Mouse (Mus musculus) C2C12 (cell line): ENCODE data around the gene Umad1. TPM values are rescaled to one million over a fixed set of nuclear protein-coding genes. Genes with fewer than 3 reads are reported as not detected.
A peak's percentile ranks its signal among the peaks of the same experiment; 100 is the strongest.

Experiments
- H3K27me3 ChIP-seq: one replicate; pipeline ENCODE4 v1.6.1; 2011; ENCODE audit not compliant: control insufficient read depth, insufficient read depth, insufficient read length
- H3K36me3 ChIP-seq: one replicate; pipeline ENCODE4 v1.6.1; 2011; ENCODE audit not compliant: control insufficient read depth, insufficient read depth
- H3K4me3 ChIP-seq: one replicate; pipeline ENCODE4 v1.5.1; 2011; ENCODE audit warnings: mild to moderate bottlenecking, control low read depth; ENCODE audit not compliant: poor library complexity, insufficient read depth, severe bottlenecking
- H3K79me2 ChIP-seq: one replicate; pipeline ENCODE4 v1.6.1; 2011; ENCODE audit not compliant: control insufficient read depth, insufficient read depth
- H3K79me3 ChIP-seq: one replicate; pipeline ENCODE4 v1.6.1; 2011; ENCODE audit warnings: low read depth, control low read depth
- H3ac ChIP-seq: one replicate; pipeline ENCODE3; 2011; ENCODE audit warnings: low read depth; ENCODE audit not compliant: control insufficient read depth, insufficient read length
- CEBPB ChIP-seq: IDR thresholded peaks from one replicate; pipeline ENCODE4 v1.6.1; 2011; ENCODE audit warnings: low read depth, mild to moderate bottlenecking, control low read depth, moderate library complexity
- CTCF ChIP-seq: IDR thresholded peaks from one replicate; pipeline ENCODE4 v1.5.1; 2011; ENCODE audit not compliant: control insufficient read depth, insufficient read depth, insufficient read length
- FOSL1 ChIP-seq: IDR thresholded peaks from one replicate; pipeline ENCODE4 v1.8.0; 2011; ENCODE audit warnings: mild to moderate bottlenecking, low read length; ENCODE audit not compliant: poor library complexity, insufficient read depth, severe bottlenecking
- MAX ChIP-seq: IDR thresholded peaks from one replicate; pipeline ENCODE4 v1.6.1; 2011; ENCODE audit warnings: mild to moderate bottlenecking, control low read depth
- MYOD1 ChIP-seq: IDR thresholded peaks from one replicate; pipeline ENCODE4 v1.6.1; 2011; ENCODE audit warnings: low read depth; ENCODE audit not compliant: control insufficient read depth, insufficient read length
- MYOG ChIP-seq: IDR thresholded peaks from one replicate; pipeline ENCODE4 v1.6.1; 2011; ENCODE audit not compliant: control insufficient read depth, insufficient read length; ENCODE audit errors: extremely low read depth
- USF1 ChIP-seq: IDR thresholded peaks from one replicate; pipeline ENCODE4 v1.6.1; 2011; ENCODE audit warnings: low read depth, mild to moderate bottlenecking, control low read depth, moderate library complexity
- polyA plus RNA-seq: library from polyadenylated mRNA; unstranded; fragments of >200 nt; fragmentation: generic; extraction: Trizol; gene quantifications from one replicate; pipeline ENCODE4 v1.2.1, GENCODE M21; 2012; ENCODE audit warnings: missing spikeins

The Umad1 gene
- polyA plus RNA-seq, 1 experiment, result 4.5 TPM

DNA sequence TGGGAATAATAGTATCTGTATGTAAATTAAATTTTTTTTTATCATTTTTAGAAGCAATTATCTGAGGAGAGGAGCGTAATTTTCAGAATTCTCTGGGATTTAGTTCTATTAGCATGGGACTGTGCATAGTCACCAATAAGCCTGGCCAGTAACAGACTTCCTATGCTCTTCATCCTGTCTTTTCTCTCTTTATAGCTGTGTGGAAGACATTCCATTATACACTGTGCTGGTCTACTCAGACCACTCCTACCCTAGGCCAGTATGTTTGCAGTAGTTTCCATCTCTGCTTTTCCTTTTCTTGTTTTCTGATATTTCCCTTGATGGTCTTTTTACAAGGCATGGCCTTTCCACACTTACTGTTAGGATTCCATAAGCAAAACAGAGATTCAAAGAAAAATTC lies 74.3 kb downstream of the Umad1 start:
- no peak overlapping the region for H3K4me3 ChIP-seq
- TF ChIP-seq CEBPB, result no peak
- H3K79me3 ChIP-seq, result no peaks in the 10 kb centered on the region
- no peaks in the 10 kb centered on the region for H3K27me3 ChIP-seq
- no peak overlapping the region for H3ac ChIP-seq
- no peaks in the 10 kb centered on the region for H3K79me2 ChIP-seq
- H3K36me3 ChIP-seq, result no peaks in the 10 kb centered on the region

DNA sequence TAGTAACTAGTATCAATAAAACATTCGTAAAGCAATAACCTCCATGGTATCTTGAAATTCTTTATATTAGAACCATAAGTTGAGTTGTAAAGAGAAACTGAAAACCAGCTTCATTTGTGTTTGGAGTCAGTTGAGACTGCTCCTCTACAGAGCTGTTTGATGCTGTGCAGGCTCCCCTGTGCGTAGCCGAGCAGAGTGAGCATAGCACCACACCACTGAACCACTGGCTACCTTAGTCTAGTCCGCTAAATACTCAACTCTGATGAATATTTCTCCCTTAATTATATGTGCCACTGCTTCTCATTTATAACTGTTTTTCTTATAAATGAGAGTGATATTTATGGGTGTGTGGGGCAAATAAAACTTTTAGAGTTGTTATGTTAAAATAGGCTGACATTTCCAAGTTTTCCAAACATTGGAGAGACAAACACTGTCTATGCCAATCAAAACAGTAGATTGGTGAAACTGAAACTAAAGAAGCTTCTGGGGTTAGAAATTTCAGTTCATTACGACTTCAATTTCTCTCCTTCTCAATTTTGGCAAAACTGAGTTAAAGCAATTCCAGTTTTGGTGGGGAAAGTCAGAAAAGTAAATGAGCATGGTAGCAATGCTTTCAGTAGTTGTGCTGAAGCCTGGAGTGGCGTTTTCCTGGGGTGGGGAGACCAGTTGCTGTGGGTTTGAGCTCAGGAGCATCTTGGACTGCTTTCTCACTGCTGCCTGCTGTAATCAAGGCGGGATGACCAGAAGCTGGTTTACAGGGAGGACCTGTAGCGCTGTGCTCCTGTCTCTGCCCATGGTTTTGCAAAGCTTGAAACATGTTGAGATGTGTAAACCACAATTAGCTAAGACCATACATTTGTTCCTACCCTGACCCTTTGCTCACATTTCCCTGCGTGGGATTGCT lies 77.7 kb downstream of the Umad1 start:
- H3K27me3 ChIP-seq, result no peaks in the 10 kb centered on the region

DNA sequence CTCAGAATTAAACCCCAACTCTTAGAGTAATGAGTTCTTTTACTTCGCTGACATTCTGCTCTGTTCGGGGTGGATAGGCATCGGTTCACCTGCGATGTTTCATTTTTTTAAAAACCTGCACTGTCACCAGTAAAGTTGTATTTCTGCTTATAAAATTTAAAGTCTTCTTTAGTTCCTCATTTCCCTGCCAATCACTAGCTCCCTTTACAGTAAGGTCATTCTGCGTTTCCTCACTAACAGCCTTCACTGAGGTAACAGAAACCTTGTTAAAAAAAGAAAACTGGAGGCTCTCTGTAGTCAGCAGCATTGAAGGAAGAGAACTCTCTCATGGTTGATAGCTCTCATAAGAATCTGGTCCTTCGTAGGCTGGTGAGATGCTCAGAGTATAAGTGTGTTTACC lies 80.4 kb downstream of the Umad1 start:
- Histone ChIP-seq H3K36me3 (no peaks in the 10 kb centered on the region), H3ac (no peak overlapping the region), H3K79me2 (no peaks in the 10 kb centered on the region), H3K27me3 (no peaks in the 10 kb centered on the region), H3K4me3 (no peak overlapping the region), H3K79me3 (no peaks in the 10 kb centered on the region)
- TF ChIP-seq MYOD1 (no peak), CEBPB (no peak), CTCF (no peak), MAX (no peak), USF1 (no peak), FOSL1 (no peak)

More for the DNA sequence above, 77.7 kb downstream of the Umad1 start:
- Histone ChIP-seq H3ac (no peak overlapping the region), H3K4me3 (no peak overlapping the region), H3K36me3 (no peaks in the 10 kb centered on the region), H3K79me3 (no peaks in the 10 kb centered on the region), H3K79me2 (no peaks in the 10 kb centered on the region)
- TF ChIP-seq CTCF (no peak), FOSL1 (no peak), MAX (no peak), CEBPB (no peak), MYOD1 (no peak), MYOG (no peak), USF1 (no peak)

DNA sequence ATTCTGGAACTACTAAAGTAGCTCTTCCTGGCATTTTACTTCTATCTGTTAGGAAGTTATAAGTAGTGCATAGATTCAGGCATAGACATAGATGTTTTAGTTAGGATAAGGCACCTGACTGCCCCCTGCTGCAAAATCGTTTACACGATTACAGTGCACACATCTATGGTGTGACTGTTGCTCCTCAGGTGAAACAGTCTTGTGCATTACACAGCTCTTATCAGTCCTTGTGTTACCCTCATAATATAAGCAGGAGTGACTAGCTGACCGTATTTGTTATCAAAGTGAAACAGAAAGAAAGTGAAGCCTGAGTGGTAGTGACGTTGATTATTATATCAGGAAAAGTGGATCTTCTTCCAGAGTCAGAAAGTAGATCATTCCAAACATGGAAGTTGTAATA lies 84.2 kb downstream of the Umad1 start:
- Histone ChIP-seq H3K79me2 (peaks cover 5% of the 10 kb centered on the region), H3K27me3 (no peaks in the 10 kb centered on the region), H3K79me3 (no peaks in the 10 kb centered on the region), H3ac (no peak overlapping the region), H3K4me3 (no peak overlapping the region), H3K36me3 (no peaks in the 10 kb centered on the region)
- TF ChIP-seq MAX (no peak), CEBPB (no peak), FOSL1 (no peak), MYOG (no peak)

- Histone ChIP-seq H3K36me3 (no peaks in the 10 kb centered on the region), H3K79me2 (peaks cover 11% of the 10 kb centered on the region), H3K27me3 (no peaks in the 10 kb centered on the region), H3ac (no peak overlapping the region), H3K79me3 (no peaks in the 10 kb centered on the region), H3K4me3 (no peak overlapping the region)
- no peak for TF ChIP-seq FOSL1
- TF ChIP-seq MYOD1, result no peak
- no peak for TF ChIP-seq CTCF
- TF ChIP-seq CEBPB, result no peak
- TF ChIP-seq MAX, result no peak
- TF ChIP-seq USF1, result no peak
- TF ChIP-seq MYOG, result no peak
Observed at GRCm38 (mm10) chr6:8345219-8345856, 86.2 kb downstream of the Umad1 start.

GRCm38 (mm10) chr6:8347154-8347553 lies 88.1 kb downstream of the Umad1 start:
- Histone ChIP-seq H3K27me3 (no peaks in the 10 kb centered on the region), H3K79me2 (peaks cover 11% of the 10 kb centered on the region), H3K4me3 (no peak overlapping the region), H3ac (no peak overlapping the region), H3K36me3 (no peaks in the 10 kb centered on the region), H3K79me3 (no peaks in the 10 kb centered on the region)
- peak; percentile 35 for TF ChIP-seq FOSL1
- TF ChIP-seq USF1, result no peak
- peak; percentile 87 for TF ChIP-seq MYOD1
